Mouse (Mus musculus) testis, postnatal 10 days (tissue): Measurements from ENCODE around the gene C1ql4.
"Not testable (repeated sequence)": the region's sequence is repeated elsewhere in the genome, so short reads cannot be mapped to it uniquely, and the experiment has no call there.

Source experiments
- DNase-seq: peaks from one replicate; pipeline ENCODE4 v3.0.0; 2021; ENCODE audit warnings: low spot score

C1ql4 gene

GRCm38 (mm10) chr15:99098493-99098861, 10.9 kb upstream of the C1ql4 start:
- no peak for DNase-seq

GRCm38 (mm10) chr15:99097840-99098492, 10.3 kb upstream of the C1ql4 start:
- DNase-seq: no peak

GRCm38 (mm10) chr15:99096831-99097500, 9.3 kb upstream of the C1ql4 start:
- DNase-seq: peak; percentile 62

GRCm38 (mm10) chr15:99096061-99096793, 8.6 kb upstream of the C1ql4 start:
- DNase-seq: no peak

GRCm38 (mm10) chr15:99095356-99095755, 7.7 kb upstream of the C1ql4 start:
- DNase-seq: no peak

- no peak for DNase-seq
Measured at GRCm38 (mm10) chr15:99094631-99095270, 7.1 kb upstream of the C1ql4 start.

GRCm38 (mm10) chr15:99093291-99094258, 6.0 kb upstream of the C1ql4 start:
- DNase-seq: peak; percentile 64

GRCm38 (mm10) chr15:99092870-99093269, 5.3 kb upstream of the C1ql4 start, which contains the start of gene Dnajc22:
Gene Dnajc22 (plus strand): TSS chr15:99093170.
- no peak for DNase-seq

- DNase-seq: peak; percentile 66
Measured at GRCm38 (mm10) chr15:99089069-99089468, 1.5 kb upstream of the C1ql4 start.

- peak; percentile 93 for DNase-seq
Measured at GRCm38 (mm10) chr15:99088292-99088691, 675 bp upstream of the C1ql4 start.

GRCm38 (mm10) chr15:99085997-99086396, 1.6 kb downstream of the C1ql4 start:
- DNase-seq: no peak

GRCm38 (mm10) chr15:99084618-99085017, 3.0 kb downstream of the C1ql4 start:
- no peak for DNase-seq

- DNase-seq: no peak
Measured at GRCm38 (mm10) chr15:99083867-99084557, 3.6 kb downstream of the C1ql4 start.

- DNase-seq: peak; percentile 78
Measured at GRCm38 (mm10) chr15:99083258-99083657, 4.4 kb downstream of the C1ql4 start.

GRCm38 (mm10) chr15:99082840-99083239, 4.8 kb downstream of the C1ql4 start:
- no peak for DNase-seq

GRCm38 (mm10) chr15:99082322-99082721, 5.3 kb downstream of the C1ql4 start:
- no peak for DNase-seq

- no peak for DNase-seq
Measured at GRCm38 (mm10) chr15:99079804-99080203, 7.8 kb downstream of the C1ql4 start.

- DNase-seq: peak; percentile 33
Measured at GRCm38 (mm10) chr15:99078181-99078910, 9.3 kb downstream of the C1ql4 start.

- not testable (repeated sequence) for DNase-seq
Measured at GRCm38 (mm10) chr15:99076011-99076410, 11.6 kb downstream of the C1ql4 start.
